Mouse (Mus musculus) erythroblast, embryonic 14.5 days (primary cell): ENCODE measurements around the gene Fgfr2. TPM values are rescaled to one million over a fixed set of nuclear protein-coding genes. Genes with fewer than 3 reads are reported as not detected.

Experiments used
- H3K27me3 ChIP-seq: 2 replicates; pipeline ENCODE4 v1.6.1; 2012; ENCODE audit warnings: inconsistent platforms; ENCODE audit not compliant: control insufficient read depth
- H3K36me3 ChIP-seq: 2 replicates; pipeline ENCODE4 v1.6.1; 2012; ENCODE audit warnings: mild to moderate bottlenecking, inconsistent platforms; ENCODE audit not compliant: control insufficient read depth
- H3K4me1 ChIP-seq: 2 replicates; pipeline ENCODE4 v1.6.1; 2012; ENCODE audit warnings: inconsistent platforms; ENCODE audit not compliant: control insufficient read depth
- H3K4me3 ChIP-seq: replicated peaks from 2 replicates; pipeline ENCODE3; 2012; ENCODE audit warnings: moderate library complexity, mild to moderate bottlenecking, inconsistent platforms
- H3K9me3 ChIP-seq: 2 replicates; pipeline ENCODE4 v1.6.1; 2012; ENCODE audit warnings: low read length, inconsistent platforms, mixed read lengths; ENCODE audit not compliant: control insufficient read depth
- GATA1 ChIP-seq: IDR thresholded peaks from 2 replicates; pipeline ENCODE4 v1.6.1; 2012; ENCODE audit warnings: low read length, inconsistent platforms, mixed read lengths
- TAL1 ChIP-seq: IDR thresholded peaks from 3 replicates; pipeline ENCODE4 v1.6.1; 2012; ENCODE audit warnings: low read length, inconsistent platforms, mixed read lengths
- polyA plus RNA-seq: library from polyadenylated mRNA; stranded (reverse); fragments of >175 nt; gene quantifications from 2 replicates; pipeline ENCODE4 v1.2.3, GENCODE M21; 2012

Fgfr2 gene
- polyA plus RNA-seq, 1 experiment: not detected

DNA sequence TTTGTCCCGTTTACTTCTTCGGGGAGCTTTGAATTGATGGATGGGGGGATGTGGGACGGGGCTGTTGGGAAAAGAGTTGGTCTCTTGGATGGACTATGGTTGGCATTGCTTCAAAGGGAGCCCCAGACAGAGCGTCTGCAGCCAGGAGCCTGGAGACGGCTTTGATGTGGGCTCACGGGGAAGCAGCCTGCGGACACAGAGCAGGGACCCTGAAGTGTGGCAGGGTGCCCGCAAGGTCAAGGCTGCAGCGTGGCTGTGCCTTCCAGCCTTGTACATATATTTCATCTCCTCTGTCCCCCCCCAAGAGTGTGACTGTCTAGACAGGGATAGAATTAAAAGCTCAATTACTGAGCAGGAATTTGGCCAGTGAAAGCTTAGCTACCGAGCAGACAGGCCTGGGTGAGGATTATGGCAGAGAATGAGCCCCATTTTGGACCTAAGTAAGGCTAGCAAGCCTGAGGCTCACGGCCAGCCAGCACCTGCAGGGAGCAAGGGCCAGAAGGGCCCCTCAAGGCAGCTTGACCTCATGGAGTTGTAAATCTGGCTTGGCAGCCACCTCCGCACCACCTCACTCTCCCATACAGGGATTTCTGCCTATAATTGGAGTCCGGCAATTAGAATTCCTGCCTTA is 2146.7 kb downstream of the Fgfr2 start:
- H3K4me1 ChIP-seq: no peaks in the 10 kb centered on the region
- H3K36me3 ChIP-seq: no peaks in the 10 kb centered on the region
- no peak overlapping the region for H3K4me3 ChIP-seq
- no peak for TF ChIP-seq TAL1
- no peak for TF ChIP-seq GATA1
- H3K27me3 ChIP-seq: no peaks in the 10 kb centered on the region
- peaks cover 4% of the 10 kb centered on the region; the same call in 1 of the 2 replicates for H3K9me3 ChIP-seq

DNA sequence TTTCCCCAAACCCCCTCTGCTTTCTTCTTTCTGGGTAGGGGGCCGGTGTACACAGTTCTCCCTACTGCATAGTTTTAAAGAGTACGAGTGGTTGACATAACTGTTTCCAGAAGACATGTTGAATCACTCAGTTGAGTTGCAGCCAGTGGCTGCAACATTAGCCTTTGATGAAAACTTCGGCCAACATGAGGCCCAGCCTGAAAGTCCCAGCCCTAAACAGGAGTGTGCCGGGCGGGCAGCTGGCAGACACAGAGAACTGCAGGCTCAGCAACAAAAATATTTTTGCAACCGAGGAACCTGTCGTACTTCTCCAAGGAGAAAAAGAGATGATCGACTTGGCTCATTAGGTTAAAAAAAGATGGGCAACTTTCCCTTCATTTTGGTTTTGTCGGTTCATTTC is 2150.4 kb downstream of the Fgfr2 start:
- no peaks in the 10 kb centered on the region for H3K36me3 ChIP-seq
- peaks cover 4% of the 10 kb centered on the region; the same call in 1 of the 2 replicates for H3K9me3 ChIP-seq
- H3K27me3 ChIP-seq: no peaks in the 10 kb centered on the region
- H3K4me1 ChIP-seq: no peaks in the 10 kb centered on the region
- TF ChIP-seq GATA1 (no peak), TAL1 (no peak)
- H3K4me3 ChIP-seq: no peak overlapping the region

DNA sequence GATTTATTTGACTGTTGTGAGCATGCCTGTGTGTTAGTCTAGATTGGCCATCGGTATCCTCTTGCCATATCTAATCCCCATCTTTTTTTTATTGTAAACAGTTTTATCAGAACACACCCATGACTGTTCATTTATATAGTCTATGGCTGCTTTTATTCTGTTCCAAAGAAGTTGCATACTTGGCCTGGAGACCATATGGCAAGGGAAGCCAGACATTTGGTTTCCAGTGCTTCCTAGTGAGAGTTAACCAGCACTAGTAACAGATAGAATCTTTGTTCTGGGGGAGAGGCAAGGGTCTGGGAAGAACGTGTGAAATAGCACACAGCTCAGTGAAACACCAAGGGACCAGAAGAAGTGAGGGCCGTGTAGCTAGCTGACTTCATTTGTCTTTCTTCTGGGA is 2153.6 kb downstream of the Fgfr2 start:
- Histone ChIP-seq H3K4me3 (no peak overlapping the region), H3K27me3 (no peaks in the 10 kb centered on the region), H3K9me3 (peaks cover 4% of the 10 kb centered on the region; the same call in 1 of the 2 replicates), H3K4me1 (no peaks in the 10 kb centered on the region), H3K36me3 (no peaks in the 10 kb centered on the region)
- TF ChIP-seq GATA1 (no peak), TAL1 (no peak)

DNA sequence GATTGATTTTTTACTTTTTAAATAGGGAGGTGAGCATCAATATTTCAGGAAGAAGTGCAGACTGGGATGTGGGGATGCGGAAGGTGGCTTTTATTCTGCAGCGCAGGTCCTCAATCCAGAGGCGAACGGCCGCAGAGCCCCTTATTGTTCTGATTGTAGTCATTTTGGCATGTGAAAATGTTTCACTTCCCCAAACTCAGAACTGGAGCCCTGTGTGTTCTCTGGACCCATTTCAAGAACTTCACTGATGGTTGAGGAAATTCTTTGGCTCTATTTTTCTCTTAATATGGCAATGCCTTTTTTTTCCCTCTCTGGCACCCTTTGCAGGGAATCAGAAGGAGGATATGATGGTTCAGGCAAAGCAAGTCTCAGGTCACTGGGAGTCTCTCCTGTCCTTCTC is 2154.1 kb downstream of the Fgfr2 start:
- Histone ChIP-seq H3K4me3 (no peak overlapping the region), H3K27me3 (no peaks in the 10 kb centered on the region), H3K4me1 (no peaks in the 10 kb centered on the region), H3K9me3 (no peaks in the 10 kb centered on the region; the same call in 1 of the 2 replicates), H3K36me3 (no peaks in the 10 kb centered on the region)
- TF ChIP-seq TAL1 (no peak), GATA1 (no peak)

DNA sequence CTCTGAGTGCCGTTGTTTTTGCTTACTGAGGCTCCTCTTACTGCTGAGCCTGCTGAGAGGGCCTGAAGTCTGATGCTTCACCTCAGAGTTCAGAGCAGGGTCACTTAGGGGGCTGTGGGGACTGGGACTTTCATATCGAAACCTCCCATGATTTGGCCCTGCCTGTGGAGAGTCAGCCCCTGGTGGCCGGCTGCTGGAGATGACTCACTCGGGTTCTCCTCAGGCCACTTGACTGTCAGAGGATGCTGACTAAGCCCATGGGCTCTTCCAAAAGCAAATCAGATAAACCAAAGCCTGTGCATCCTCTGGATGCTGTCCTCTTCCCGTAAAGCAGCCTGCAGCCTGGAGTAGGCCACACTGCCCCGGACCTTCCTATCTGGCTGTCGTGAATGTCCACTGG is 2154.6 kb downstream of the Fgfr2 start:
- no peaks in the 10 kb centered on the region; the same call in 1 of the 2 replicates for H3K9me3 ChIP-seq

DNA sequence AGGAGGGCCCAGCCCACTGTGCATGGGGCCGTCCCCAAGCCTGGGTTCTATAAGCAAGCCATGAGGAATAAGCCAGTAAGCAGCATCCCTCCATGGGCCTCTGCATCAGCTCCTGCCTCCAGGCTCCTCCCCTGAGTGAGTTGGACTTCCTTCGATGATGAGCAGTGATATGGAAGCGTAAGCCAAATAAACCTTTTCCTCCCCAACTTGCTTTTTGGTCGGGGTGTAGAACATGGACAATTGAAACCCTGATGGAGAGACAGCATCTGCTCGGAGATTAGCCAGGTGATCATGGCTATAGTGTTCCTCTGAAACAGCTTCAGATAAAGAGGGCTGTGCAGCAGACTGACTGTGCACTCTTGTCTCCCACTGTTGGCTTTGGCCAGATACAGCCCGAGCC is 2155.2 kb downstream of the Fgfr2 start:
- Histone ChIP-seq H3K4me1 (no peaks in the 10 kb centered on the region), H3K27me3 (no peaks in the 10 kb centered on the region), H3K4me3 (no peak overlapping the region), H3K9me3 (no peaks in the 10 kb centered on the region; the same call in 1 of the 2 replicates), H3K36me3 (no peaks in the 10 kb centered on the region)
- TF ChIP-seq GATA1 (no peak), TAL1 (no peak)

More for the DNA sequence above, 2154.6 kb downstream of the Fgfr2 start:
- no peaks in the 10 kb centered on the region for H3K27me3 ChIP-seq
- H3K36me3 ChIP-seq: no peaks in the 10 kb centered on the region
- no peaks in the 10 kb centered on the region for H3K4me1 ChIP-seq
- TF ChIP-seq TAL1 (no peak), GATA1 (no peak)
- H3K4me3 ChIP-seq: no peak overlapping the region

DNA sequence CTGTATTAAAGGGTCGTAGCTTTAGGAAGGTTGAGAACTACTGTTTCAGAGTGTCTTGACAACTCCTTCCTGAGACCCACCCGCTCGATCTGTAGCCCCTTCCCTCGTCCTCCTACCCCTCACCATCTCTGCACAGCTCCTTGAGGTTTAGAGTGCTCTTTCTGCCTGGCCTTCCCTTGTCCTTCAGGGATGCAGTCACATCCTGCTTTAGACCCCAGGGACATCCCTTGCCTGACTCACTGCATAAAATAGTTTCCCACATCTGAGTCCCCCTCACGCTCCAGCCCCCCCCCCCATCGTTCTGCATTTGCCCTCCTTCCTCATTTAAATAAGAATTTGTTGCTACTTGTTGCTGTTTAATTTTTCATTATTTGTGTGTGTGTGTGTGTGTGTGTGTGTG is 2156.3 kb downstream of the Fgfr2 start:
- Histone ChIP-seq H3K9me3 (no peaks in the 10 kb centered on the region; the same call in 1 of the 2 replicates), H3K36me3 (no peaks in the 10 kb centered on the region), H3K4me3 (no peak overlapping the region), H3K4me1 (no peaks in the 10 kb centered on the region), H3K27me3 (no peaks in the 10 kb centered on the region)
- TF ChIP-seq GATA1 (no peak), TAL1 (no peak)

DNA sequence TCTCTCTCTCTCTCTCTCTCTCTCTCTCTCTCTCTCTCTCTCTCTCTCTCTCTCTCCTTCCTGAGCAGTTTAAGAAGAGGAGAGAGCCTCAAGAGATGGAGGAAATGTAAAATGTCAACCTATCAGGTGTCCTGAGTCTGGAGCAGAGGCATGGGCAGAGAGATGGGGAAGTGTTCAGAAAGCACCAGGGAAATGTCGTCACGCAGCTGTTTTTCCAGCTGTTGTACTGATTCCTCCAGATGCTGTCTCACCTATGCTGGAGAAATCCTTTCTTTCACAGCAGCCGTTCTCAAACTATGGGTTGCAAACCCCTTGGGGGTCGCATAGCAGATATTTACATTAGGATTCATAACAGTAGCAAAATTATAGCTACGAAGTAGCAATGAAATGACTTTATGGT is 2156.7 kb downstream of the Fgfr2 start:
- Histone ChIP-seq H3K36me3 (no peaks in the 10 kb centered on the region), H3K4me1 (no peaks in the 10 kb centered on the region), H3K9me3 (no peaks in the 10 kb centered on the region; the same call in 1 of the 2 replicates), H3K4me3 (no peak overlapping the region), H3K27me3 (no peaks in the 10 kb centered on the region)
- TF ChIP-seq TAL1 (no peak), GATA1 (no peak)

DNA sequence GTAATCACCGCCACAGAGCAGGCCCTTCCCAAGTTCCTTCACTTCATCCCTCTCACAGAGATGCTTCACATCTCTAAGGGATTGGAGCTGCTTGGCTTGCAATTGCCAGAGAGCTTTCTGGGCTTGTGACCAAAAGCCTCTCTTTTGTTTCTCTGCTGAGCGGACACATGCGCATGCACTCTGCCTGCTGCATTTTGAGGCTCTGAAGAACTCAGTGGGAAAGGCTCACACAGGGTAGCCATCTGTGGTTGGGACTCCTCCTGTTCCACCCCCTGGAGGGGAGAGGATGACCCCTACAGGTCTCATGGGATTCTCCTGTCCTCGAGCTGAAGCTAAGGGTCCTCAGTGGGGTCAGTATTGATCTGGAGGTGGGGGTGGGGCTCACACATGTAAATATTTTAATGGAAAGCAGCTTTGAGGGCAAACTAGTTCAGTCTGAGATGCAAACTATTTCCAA is 2157.2 kb downstream of the Fgfr2 start:
- Histone ChIP-seq H3K27me3 (no peaks in the 10 kb centered on the region), H3K4me3 (no peak overlapping the region), H3K4me1 (no peaks in the 10 kb centered on the region), H3K9me3 (no peaks in the 10 kb centered on the region), H3K36me3 (no peaks in the 10 kb centered on the region)
- TF ChIP-seq TAL1: no peak
- no peak for TF ChIP-seq GATA1
